Mouse (Mus musculus): Measurements from ENCODE around the gene Mapk11. TPM values are rescaled to one million over a fixed set of nuclear protein-coding genes. Genes with fewer than 3 reads are reported as not detected.

The Mapk11 gene
- polyA plus RNA-seq, 1 experiment from 2014 or later = 3.3 TPM

- peak within 1 kb of the TSS; percentile 43 for H3K27ac ChIP-seq (ENCODE audit: low read depth, low read length)
- DNase-seq (ENCODE audit: low spot score) = peak; percentile 92
- H3K36me3 ChIP-seq (ENCODE audit: control insufficient read depth, insufficient read depth, low read length) = peaks cover 13% of the 10 kb centered on the region; the same call in 1 of the 2 replicates
- H3K27me3 ChIP-seq (replicated peaks; ENCODE audit: control insufficient read depth, insufficient read depth, low read length) = no peaks in the 10 kb centered on the region
- H3K4me1 ChIP-seq (replicated peaks; ENCODE audit: control insufficient read depth, insufficient read depth, low read length) = peaks cover 28% of the 10 kb centered on the region
- peak; percentile 84 for ATAC-seq (replicated peaks; ENCODE audit: low FRiP score)
- peak within 1 kb of the TSS; percentile 77 for H3K9ac ChIP-seq (ENCODE audit: low read depth, low read length)
- WGBS = under 1% methylated on average over 47 of the region's 47 CpGs
- H3K4me3 ChIP-seq (ENCODE audit: low read depth, low read length) = peak within 1 kb of the TSS; percentile 75
- H3K9me3 ChIP-seq (ENCODE audit: control insufficient read depth, low read length) = no peaks in the 10 kb centered on the region
- H3K4me2 ChIP-seq = peak within 1 kb of the TSS; percentile 98
Measured at GRCm38 (mm10) chr15:89122649-89123366, 26.6 kb downstream of the Mapk11 start, which contains the start of gene Tubgcp6. TSS of gene Tubgcp6 (minus strand) at chr15:89123112.

- Histone ChIP-seq H3K27me3 (replicated peaks; ENCODE audit: control insufficient read depth, insufficient read depth, low read length) (no peaks in the 10 kb centered on the region), H3K36me3 (ENCODE audit: control insufficient read depth, insufficient read depth, low read length) (peaks cover 26% of the 10 kb centered on the region; the same call in 1 of the 2 replicates), H3K4me2 (no peak overlapping the region), H3K4me3 (ENCODE audit: low read depth, low read length) (no peak overlapping the region), H3K9ac (ENCODE audit: low read depth, low read length) (no peak overlapping the region), H3K9me3 (ENCODE audit: control insufficient read depth, low read length) (no peaks in the 10 kb centered on the region), H3K27ac (ENCODE audit: low read depth, low read length) (no peak overlapping the region), H3K4me1 (replicated peaks; ENCODE audit: control insufficient read depth, insufficient read depth, low read length) (peaks cover 16% of the 10 kb centered on the region)
- ATAC-seq (replicated peaks; ENCODE audit: low FRiP score) (no peak), DNase-seq (ENCODE audit: low spot score) (no peak)
Measured at GRCm38 (mm10) chr15:89118007-89118406, 31.4 kb downstream of the Mapk11 start.

- H3K4me1 ChIP-seq (replicated peaks; ENCODE audit: control insufficient read depth, insufficient read depth, low read length) = no peaks in the 10 kb centered on the region
- DNase-seq (ENCODE audit: low spot score) (no peak), ATAC-seq (replicated peaks; ENCODE audit: low FRiP score) (no peak)
- WGBS = 82% methylated on average over 9 of the region's 9 CpGs
- H3K4me2 ChIP-seq = no peak overlapping the region
- H3K9me3 ChIP-seq (ENCODE audit: control insufficient read depth, low read length) = no peaks in the 10 kb centered on the region
- no peak overlapping the region for H3K27ac ChIP-seq (ENCODE audit: low read depth, low read length)
- peaks cover 52% of the 10 kb centered on the region; the same call in 1 of the 2 replicates for H3K36me3 ChIP-seq (ENCODE audit: control insufficient read depth, insufficient read depth, low read length)
- H3K9ac ChIP-seq (ENCODE audit: low read depth, low read length) = no peak overlapping the region
- H3K27me3 ChIP-seq (replicated peaks; ENCODE audit: control insufficient read depth, insufficient read depth, low read length) = no peaks in the 10 kb centered on the region
- no peak overlapping the region for H3K4me3 ChIP-seq (ENCODE audit: low read depth, low read length)
Measured at GRCm38 (mm10) chr15:89110147-89110546, 39.3 kb downstream of the Mapk11 start.

GRCm38 (mm10) chr15:89106976-89107375, 42.5 kb downstream of the Mapk11 start:
- no peak for ATAC-seq (replicated peaks; ENCODE audit: low FRiP score)
- Histone ChIP-seq H3K36me3 (ENCODE audit: control insufficient read depth, insufficient read depth, low read length) (peaks cover 63% of the 10 kb centered on the region), H3K9ac (ENCODE audit: low read depth, low read length) (no peak overlapping the region), H3K9me3 (ENCODE audit: control insufficient read depth, low read length) (no peaks in the 10 kb centered on the region), H3K4me1 (replicated peaks; ENCODE audit: control insufficient read depth, insufficient read depth, low read length) (no peaks in the 10 kb centered on the region), H3K27me3 (replicated peaks; ENCODE audit: control insufficient read depth, insufficient read depth, low read length) (no peaks in the 10 kb centered on the region), H3K4me2 (no peak overlapping the region), H3K4me3 (ENCODE audit: low read depth, low read length) (no peak overlapping the region), H3K27ac (ENCODE audit: low read depth, low read length) (no peak overlapping the region)
- no peak for DNase-seq (ENCODE audit: low spot score)
- WGBS = 89% methylated on average over 1 of the region's 1 CpGs

- H3K27ac ChIP-seq (ENCODE audit: low read depth, low read length) = no peak overlapping the region
- no peak overlapping the region for H3K4me3 ChIP-seq (ENCODE audit: low read depth, low read length)
- ATAC-seq (replicated peaks; ENCODE audit: low FRiP score) = no peak
- no peaks in the 10 kb centered on the region for H3K9me3 ChIP-seq (ENCODE audit: control insufficient read depth, low read length)
- H3K9ac ChIP-seq (ENCODE audit: low read depth, low read length) = no peak overlapping the region
- no peak for DNase-seq (ENCODE audit: low spot score)
- peaks cover 72% of the 10 kb centered on the region for H3K36me3 ChIP-seq (ENCODE audit: control insufficient read depth, insufficient read depth, low read length)
- no peak overlapping the region for H3K4me2 ChIP-seq
- H3K27me3 ChIP-seq (replicated peaks; ENCODE audit: control insufficient read depth, insufficient read depth, low read length) = no peaks in the 10 kb centered on the region
- H3K4me1 ChIP-seq (replicated peaks; ENCODE audit: control insufficient read depth, insufficient read depth, low read length) = no peaks in the 10 kb centered on the region
- 90% methylated on average over 13 of the region's 13 CpGs for WGBS
Measured at GRCm38 (mm10) chr15:89106073-89106472, 43.4 kb downstream of the Mapk11 start.

GRCm38 (mm10) chr15:89104425-89104824, 45.0 kb downstream of the Mapk11 start:
- Histone ChIP-seq H3K4me2 (no peak overlapping the region), H3K27ac (ENCODE audit: low read depth, low read length) (no peak overlapping the region), H3K9me3 (ENCODE audit: control insufficient read depth, low read length) (no peaks in the 10 kb centered on the region), H3K36me3 (ENCODE audit: control insufficient read depth, insufficient read depth, low read length) (peaks cover 78% of the 10 kb centered on the region), H3K9ac (ENCODE audit: low read depth, low read length) (no peak overlapping the region), H3K27me3 (replicated peaks; ENCODE audit: control insufficient read depth, insufficient read depth, low read length) (no peaks in the 10 kb centered on the region), H3K4me3 (ENCODE audit: low read depth, low read length) (no peak overlapping the region), H3K4me1 (replicated peaks; ENCODE audit: control insufficient read depth, insufficient read depth, low read length) (no peaks in the 10 kb centered on the region)
- WGBS = 97% methylated on average over 8 of the region's 8 CpGs
- ATAC-seq (replicated peaks; ENCODE audit: low FRiP score) (no peak), DNase-seq (ENCODE audit: low spot score) (no peak)

GRCm38 (mm10) chr15:89103921-89104320, 45.5 kb downstream of the Mapk11 start:
- DNase-seq (ENCODE audit: low spot score) = no peak
- H3K9ac ChIP-seq (ENCODE audit: low read depth, low read length) = no peak overlapping the region
- H3K36me3 ChIP-seq (ENCODE audit: control insufficient read depth, insufficient read depth, low read length) = peaks cover 78% of the 10 kb centered on the region
- H3K9me3 ChIP-seq (ENCODE audit: control insufficient read depth, low read length) = no peaks in the 10 kb centered on the region
- no peaks in the 10 kb centered on the region for H3K4me1 ChIP-seq (replicated peaks; ENCODE audit: control insufficient read depth, insufficient read depth, low read length)
- H3K4me2 ChIP-seq = no peak overlapping the region
- no peak for ATAC-seq (replicated peaks; ENCODE audit: low FRiP score)
- WGBS = 89% methylated on average over 10 of the region's 10 CpGs
- no peaks in the 10 kb centered on the region for H3K27me3 ChIP-seq (replicated peaks; ENCODE audit: control insufficient read depth, insufficient read depth, low read length)
- H3K4me3 ChIP-seq (ENCODE audit: low read depth, low read length) = no peak overlapping the region
- no peak overlapping the region for H3K27ac ChIP-seq (ENCODE audit: low read depth, low read length)

GRCm38 (mm10) chr15:89102646-89103045, 46.8 kb downstream of the Mapk11 start:
- H3K27me3 ChIP-seq (replicated peaks; ENCODE audit: control insufficient read depth, insufficient read depth, low read length) = no peaks in the 10 kb centered on the region
- WGBS = 86% methylated on average over 5 of the region's 5 CpGs
- H3K27ac ChIP-seq (ENCODE audit: low read depth, low read length) = no peak overlapping the region
- no peak overlapping the region for H3K9ac ChIP-seq (ENCODE audit: low read depth, low read length)
- no peak for DNase-seq (ENCODE audit: low spot score)
- H3K4me1 ChIP-seq (replicated peaks; ENCODE audit: control insufficient read depth, insufficient read depth, low read length) = no peaks in the 10 kb centered on the region
- H3K9me3 ChIP-seq (ENCODE audit: control insufficient read depth, low read length) = no peaks in the 10 kb centered on the region
- H3K4me2 ChIP-seq = no peak overlapping the region
- no peak overlapping the region for H3K4me3 ChIP-seq (ENCODE audit: low read depth, low read length)
- no peak for ATAC-seq (replicated peaks; ENCODE audit: low FRiP score)
- H3K36me3 ChIP-seq (ENCODE audit: control insufficient read depth, insufficient read depth, low read length) = peaks cover 70% of the 10 kb centered on the region

- no peaks in the 10 kb centered on the region for H3K27me3 ChIP-seq (replicated peaks; ENCODE audit: control insufficient read depth, insufficient read depth, low read length)
- no peak overlapping the region for H3K27ac ChIP-seq (ENCODE audit: low read depth, low read length)
- H3K9me3 ChIP-seq (ENCODE audit: control insufficient read depth, low read length) = no peaks in the 10 kb centered on the region
- DNase-seq (ENCODE audit: low spot score) (no peak), ATAC-seq (replicated peaks; ENCODE audit: low FRiP score) (no peak)
- no peak overlapping the region for H3K4me2 ChIP-seq
- no peak overlapping the region for H3K4me3 ChIP-seq (ENCODE audit: low read depth, low read length)
- H3K9ac ChIP-seq (ENCODE audit: low read depth, low read length) = no peak overlapping the region
- no peaks in the 10 kb centered on the region for H3K4me1 ChIP-seq (replicated peaks; ENCODE audit: control insufficient read depth, insufficient read depth, low read length)
- 94% methylated on average over 12 of the region's 12 CpGs for whole genome bisulfite sequencing
- H3K36me3 ChIP-seq (ENCODE audit: control insufficient read depth, insufficient read depth, low read length) = peaks cover 64% of the 10 kb centered on the region
Measured at GRCm38 (mm10) chr15:89100823-89101222, 48.6 kb downstream of the Mapk11 start.

All from liver, embryonic 11.5 days (tissue).